Mouse (Mus musculus): ENCODE results near the gene Papola.
"Not testable (repeated sequence)": the region's sequence is repeated elsewhere in the genome, so short reads cannot be mapped to it uniquely, and the experiment has no call there.

The Papola gene

DNA sequence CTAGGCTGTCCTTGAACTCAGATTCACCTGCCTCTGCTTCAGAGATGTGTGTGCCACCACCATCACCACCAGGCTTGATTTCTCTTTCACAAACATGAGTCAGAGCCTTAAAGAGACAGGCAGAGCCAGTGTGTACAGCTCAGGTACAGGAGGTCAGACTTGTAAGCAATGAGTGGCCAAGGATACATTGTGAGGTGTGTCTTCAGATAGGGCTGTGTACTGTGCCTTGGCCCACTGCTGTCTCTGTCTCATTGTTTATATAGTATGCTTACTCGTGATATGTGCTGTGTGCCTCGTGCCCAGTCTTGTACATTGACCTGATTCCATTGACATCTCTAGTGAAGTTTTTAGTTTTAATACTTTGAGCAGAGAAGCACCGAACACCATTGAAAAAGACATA lies 21.3 kb downstream of the Papola start:
- no peak for DNase-seq (ENCODE audit: low spot score in 2 of 2)

DNA sequence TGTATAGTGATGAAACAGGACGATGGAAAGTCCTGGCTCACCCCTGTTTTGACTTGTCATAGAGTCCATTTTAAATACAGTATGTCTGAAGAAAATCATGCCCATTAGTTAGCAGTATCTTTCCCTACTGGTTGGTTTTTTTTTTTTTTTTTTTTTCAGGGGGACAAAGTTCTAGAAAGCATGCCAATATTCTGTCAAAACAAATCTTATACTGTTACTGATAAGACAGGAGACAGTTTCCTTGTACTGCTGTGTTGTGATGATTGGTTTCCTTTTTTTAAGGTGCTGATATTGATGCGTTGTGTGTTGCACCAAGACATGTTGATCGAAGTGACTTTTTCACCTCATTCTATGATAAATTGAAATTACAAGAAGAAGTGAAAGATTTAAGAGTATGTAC lies 21.7 kb downstream of the Papola start:
- no peak for DNase-seq (ENCODE audit: low spot score in 2 of 2)

DNA sequence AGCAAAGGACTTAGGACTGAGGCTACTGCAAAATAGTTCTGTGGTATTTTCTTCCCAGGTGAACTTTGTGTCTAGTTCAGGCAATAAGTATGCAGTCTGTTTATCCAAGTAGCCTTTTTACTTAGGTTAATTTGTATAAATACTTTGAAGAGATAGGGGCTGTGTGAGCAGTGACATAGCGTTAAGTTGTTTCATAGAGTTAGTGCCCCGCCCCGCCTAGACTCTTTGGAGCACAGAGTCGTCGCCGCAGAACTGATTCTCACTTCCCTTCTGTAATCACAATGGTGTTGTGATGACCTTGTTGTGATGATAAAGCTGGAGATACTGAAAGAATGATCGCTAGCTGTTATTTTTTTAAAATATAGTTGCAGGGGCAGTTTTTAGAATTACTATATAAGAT lies 22.9 kb downstream of the Papola start:
- DNase-seq (ENCODE audit: low spot score in 2 of 2), result no peak

DNA sequence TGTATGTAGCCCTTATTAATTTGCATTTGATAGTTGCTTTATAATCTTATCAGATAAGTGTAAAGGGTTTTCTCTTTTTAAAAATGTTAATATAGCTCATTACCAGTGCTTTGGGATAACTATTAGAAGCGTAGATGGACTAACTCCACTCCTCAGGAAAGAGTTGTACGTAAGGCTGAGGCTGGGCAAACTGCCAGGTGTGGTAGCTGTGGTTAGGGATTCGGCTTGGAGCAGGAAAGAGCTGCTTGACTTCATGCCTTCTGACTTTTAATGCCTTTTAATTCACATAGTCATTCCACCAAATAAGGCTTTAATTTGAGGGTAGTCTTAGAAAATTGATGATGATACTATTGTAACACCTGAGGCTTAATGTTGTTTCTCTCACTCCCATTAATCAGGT lies 24.5 kb downstream of the Papola start:
- DNase-seq (ENCODE audit: low spot score in 2 of 2), result no peak

DNA sequence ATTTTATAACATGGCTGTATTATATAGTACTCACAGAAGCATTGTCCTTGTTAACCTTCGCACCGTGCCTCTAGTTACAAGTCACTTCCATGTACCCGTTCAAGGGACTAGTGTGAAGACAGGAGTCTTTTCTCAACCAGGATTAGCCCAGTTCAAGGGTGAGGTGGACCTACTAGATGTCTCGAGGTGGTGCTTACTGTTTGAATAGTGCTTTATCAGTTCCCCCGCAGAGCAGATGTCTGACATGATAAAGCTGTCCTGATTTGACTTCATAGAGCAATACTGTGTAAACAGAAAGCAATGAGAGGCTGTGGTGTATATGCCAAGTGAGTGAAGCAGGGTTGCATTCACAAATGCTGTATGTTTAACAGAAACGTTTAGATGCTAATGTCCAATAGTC lies 26.1 kb downstream of the Papola start:
- DNase-seq (ENCODE audit: low spot score in 2 of 2), result no peak

GRCm38 (mm10) chr12:105813957-105814356 lies 29.5 kb downstream of the Papola start:
- no peak for DNase-seq (ENCODE audit: low spot score in 2 of 2)

DNA sequence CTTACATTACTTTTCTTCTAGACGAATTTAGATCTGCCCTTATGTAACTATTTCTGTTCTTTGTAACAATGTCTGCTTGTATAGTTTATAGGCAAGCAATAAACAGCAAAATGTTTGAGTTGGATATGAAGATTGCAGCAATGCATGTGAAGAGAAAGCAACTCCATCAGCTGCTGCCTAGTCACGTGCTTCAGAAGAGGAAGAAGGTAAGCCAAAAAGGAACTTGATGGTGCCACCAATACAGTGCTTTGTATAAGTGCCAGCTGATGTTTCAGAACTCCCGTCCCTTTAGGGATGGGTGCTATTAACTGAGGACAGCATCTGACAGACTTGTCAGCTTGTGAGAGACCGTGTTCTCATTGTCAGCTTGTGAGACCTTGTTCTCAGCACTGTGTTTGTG lies 39.0 kb downstream of the Papola start:
- DNase-seq (ENCODE audit: low spot score in 2 of 2), result no peak

GRCm38 (mm10) chr12:105824743-105825142 lies 40.2 kb downstream of the Papola start:
- DNase-seq (ENCODE audit: low spot score in 2 of 2), result no peak

- DNase-seq (ENCODE audit: low spot score in 2 of 2), result no peak
These were observed 40.8 kb downstream of the Papola start for GRCm38 (mm10) chr12:105825266-105825665.

DNA sequence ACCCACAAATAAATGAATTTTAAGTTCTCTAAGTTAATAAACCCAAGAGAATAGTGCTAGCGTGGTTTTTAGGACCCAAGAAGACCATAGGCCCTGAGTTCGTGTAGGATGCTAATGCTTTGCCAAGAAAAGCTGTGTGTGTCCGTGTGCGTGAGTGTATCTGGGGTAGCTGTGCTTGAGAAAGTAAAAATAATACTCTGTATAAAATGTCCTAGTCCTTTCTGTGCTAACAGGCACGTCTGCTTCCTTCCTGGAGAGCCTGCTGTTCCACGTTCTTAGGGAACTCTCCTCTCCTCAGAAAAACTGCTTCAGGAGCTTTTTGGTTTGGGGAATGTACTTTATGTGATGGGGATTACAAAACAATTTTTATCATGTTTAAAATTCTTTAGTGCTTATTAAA lies 48.0 kb downstream of the Papola start:
- no peak for DNase-seq (ENCODE audit: low spot score in 2 of 2)

GRCm38 (mm10) chr12:105834926-105835325 lies 50.4 kb downstream of the Papola start:
- no peak for DNase-seq (ENCODE audit: low spot score in 2 of 2)

GRCm38 (mm10) chr12:105835571-105835970 lies 51.1 kb downstream of the Papola start:
- DNase-seq (ENCODE audit: low spot score in 2 of 2), result no peak

DNA sequence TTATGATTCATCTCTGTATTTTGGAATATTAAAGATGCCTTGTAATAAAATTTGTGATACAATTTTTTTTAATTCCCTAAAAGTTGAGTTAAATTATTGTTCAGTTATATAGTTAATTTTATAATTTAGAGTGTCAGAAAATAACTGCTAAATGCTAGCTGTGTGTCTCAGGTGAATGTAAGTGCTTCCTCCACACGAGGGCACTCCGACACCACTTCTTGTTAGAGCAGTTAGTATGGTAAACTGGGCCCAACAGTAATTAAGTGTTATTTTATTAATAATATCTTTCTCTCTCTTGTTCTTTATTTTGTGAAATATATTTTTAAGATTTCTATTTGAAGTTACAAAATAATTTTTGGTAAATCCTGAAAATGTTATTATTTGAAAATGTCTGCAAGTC lies 51.7 kb downstream of the Papola start:
- DNase-seq (ENCODE audit: low spot score in 2 of 2), result no peak

DNA sequence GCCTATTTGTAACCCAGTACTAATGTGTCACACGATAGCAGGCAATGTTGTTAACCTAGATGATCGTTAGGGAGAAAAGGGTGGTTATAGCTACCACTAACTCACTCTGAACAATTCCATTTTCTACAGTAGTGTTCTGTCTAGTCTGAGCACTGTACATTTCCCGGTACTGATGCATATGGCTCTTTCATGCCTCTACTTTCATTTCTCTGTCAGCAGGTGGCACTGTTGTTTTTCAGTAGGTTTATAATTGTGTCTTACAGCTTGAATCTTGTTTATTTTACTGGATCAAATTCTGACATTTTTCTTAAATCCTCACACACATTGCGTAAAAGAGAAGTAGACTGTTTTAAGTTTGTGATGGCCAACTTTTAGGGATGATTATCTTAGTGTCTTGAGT lies 54.6 kb downstream of the Papola start:
- no peak for DNase-seq (ENCODE audit: low spot score in 2 of 2)

GRCm38 (mm10) chr12:105840545-105840944 lies 56.1 kb downstream of the Papola start:
- DNase-seq (ENCODE audit: low spot score in 2 of 2), result not testable (repeated sequence)

DNA sequence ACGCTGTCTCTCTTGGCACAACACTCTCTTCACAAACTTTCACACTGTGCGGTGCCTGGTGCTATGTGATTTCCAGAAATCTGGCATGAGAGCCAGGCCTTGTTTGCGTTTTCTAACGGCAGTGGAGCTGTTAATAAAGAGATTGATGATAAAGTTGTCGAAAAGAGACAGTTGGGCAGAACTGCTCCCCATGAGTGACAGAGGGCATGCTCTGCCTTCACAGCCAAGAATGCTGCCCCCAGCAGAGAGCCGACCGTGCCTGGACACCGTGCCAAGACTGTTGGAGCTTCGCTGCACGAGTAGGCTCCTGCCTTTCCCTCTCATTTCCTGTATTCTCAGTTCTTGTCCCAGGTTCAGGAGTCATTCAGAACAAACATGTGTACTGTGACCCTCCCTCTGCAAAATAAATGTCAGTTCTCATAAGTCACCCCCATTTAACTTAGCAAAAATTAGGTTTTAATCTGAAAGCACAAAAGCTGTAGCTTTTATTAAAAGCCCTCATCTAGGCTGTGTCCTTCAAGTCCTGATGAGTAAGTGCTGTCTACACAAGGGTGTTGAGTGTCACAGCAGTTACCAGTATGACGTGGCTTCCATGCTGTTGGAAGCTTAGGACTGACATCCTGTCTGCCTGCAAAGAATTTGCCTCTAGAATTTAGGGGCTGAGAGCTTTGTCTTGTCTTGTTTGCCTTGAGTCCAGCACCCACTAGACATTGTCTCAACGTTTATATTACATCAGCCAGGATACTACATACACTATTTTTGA lies 58.9 kb downstream of the Papola start:
- DNase-seq (ENCODE audit: low spot score in 2 of 2), result no peak

- no peak for DNase-seq (ENCODE audit: low spot score in 2 of 2)
These were observed 59.9 kb downstream of the Papola start for GRCm38 (mm10) chr12:105844406-105844805.

DNA sequence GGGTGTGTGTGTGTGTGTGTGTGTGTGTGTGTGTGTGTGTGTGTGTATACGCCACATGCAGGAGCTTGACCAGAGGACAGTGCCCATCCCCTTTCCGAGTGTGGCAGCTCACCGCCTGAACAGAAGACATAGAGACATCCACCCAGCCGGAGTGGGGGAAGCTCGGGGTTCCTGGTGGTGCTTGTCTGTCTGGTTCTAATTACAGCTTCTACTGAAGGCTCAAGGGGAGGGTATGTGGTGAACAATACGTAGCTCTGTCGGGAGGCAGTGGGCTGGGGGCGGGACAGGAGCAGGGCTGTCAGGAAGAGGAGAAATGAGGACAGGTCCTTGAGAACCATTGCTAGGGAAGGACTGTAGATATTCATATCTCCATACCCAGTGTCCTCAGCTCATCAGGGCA lies 64.6 kb downstream of the Papola start:
- DNase-seq (ENCODE audit: low spot score in 2 of 2), result no peak

DNA sequence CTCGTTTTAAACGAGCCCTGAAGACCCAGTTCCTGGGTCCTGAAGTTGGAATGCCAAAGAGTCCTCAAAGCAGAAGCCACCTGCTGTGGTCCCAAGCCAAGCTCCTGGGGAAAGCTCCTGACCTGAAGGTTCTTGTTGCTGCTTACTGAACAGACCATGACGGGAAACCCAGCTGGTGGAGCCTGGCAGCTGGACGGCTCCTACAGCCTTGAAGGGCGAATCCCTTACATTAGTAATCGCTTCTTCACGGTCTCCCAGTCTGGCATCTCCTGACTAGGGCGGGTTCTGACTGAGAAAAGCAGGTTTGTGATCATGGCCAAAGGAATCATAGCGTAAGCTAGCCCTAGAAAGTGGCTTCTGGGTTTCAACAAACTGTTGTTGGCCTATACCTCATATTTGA lies 66.2 kb downstream of the Papola start:
- DNase-seq (ENCODE audit: low spot score in 2 of 2), result no peak

DNA sequence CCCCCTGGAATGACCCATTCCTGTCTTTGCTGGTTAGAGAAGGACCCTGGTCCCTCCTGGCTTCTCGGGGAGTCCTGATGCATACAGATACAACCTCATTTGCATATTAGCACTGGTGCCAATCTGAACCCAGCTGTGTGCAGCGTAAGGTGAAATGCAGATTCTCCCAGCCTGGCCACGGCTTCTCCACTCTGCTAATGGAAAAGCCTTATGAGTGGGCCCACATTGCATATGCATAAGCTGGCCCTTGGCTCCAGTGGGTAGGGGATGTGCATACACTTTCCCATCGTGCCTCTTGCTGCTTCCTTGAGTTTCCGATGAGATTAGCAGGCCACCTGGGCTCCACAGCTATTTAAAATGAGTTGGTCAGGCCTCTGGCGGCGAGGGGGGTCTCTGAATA lies 68.3 kb downstream of the Papola start:
- no peak for DNase-seq (ENCODE audit: low spot score in 2 of 2)

DNA sequence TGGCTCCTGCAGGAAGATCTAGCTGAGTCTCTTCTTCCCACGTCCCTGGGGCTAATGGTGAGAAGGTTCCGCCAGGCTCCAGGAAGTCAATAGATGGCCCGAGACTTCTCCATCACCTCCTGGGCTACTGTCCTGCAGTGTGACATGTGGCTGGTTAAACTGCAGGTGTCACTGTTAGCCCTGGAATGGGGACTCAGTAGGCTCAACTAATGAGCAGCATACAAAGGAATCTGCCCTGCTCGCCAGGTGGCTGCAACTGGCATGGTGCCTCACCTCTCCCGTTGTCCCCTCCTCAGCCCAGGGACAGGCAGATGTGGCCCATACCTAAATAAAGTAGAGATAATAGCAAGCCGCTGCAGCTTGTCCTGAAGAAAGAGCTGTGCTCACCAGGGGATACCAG lies 70.1 kb downstream of the Papola start:
- DNase-seq (ENCODE audit: low spot score in 2 of 2), result peak in 1 of 2 experiments; percentile 18

GRCm38 (mm10) chr12:105857902-105858640 lies 73.6 kb downstream of the Papola start:
- DNase-seq (ENCODE audit: low spot score in 2 of 2), result peak in 1 of 2 experiments; percentile 36

GRCm38 (mm10) chr12:105862072-105862471 lies 77.6 kb downstream of the Papola start:
- DNase-seq (ENCODE audit: low spot score in 2 of 2), result no peak

All from urinary bladder, postnatal 36 days (tissue).